Mouse (Mus musculus) intestine, embryonic 16.5 days (tissue): ENCODE measurements around the gene Rplp2. TPM values are rescaled to one million over a fixed set of nuclear protein-coding genes. Genes with fewer than 3 reads are reported as not detected.

ENCODE experiments used
- ATAC-seq: fragments of 200-750 bp; cut with Nextera tagmentation; 2 replicates; pipeline ENCODE4 v1.8.0; 2017; ENCODE audit warnings: moderate TSS enrichment, moderate library complexity
- H3K27ac ChIP-seq: fragments of 300-500 bp; sonication (generic); 2 replicates; pipeline ENCODE4 v1.5.1; 2014; ENCODE audit warnings: mild to moderate bottlenecking, low read length
- H3K27me3 ChIP-seq: fragments of 300-500 bp; sonication (generic); replicated peaks from 2 replicates; pipeline ENCODE4 v1.6.1; 2014; ENCODE audit warnings: low read length, control low read depth, mixed read lengths; ENCODE audit not compliant: control insufficient read depth, insufficient read depth
- H3K36me3 ChIP-seq: fragments of 300-500 bp; sonication (generic); 2 replicates; pipeline ENCODE4 v1.6.1; 2014; ENCODE audit warnings: low read length, control low read depth; ENCODE audit not compliant: control insufficient read depth, insufficient read depth
- H3K4me1 ChIP-seq: fragments of 300-500 bp; sonication (generic); 2 replicates; pipeline ENCODE4 v1.6.1; 2014; ENCODE audit warnings: low read length, control low read depth, mixed read lengths; ENCODE audit not compliant: control insufficient read depth, insufficient read depth
- H3K4me2 ChIP-seq: fragments of 300-500 bp; sonication (generic); 2 replicates; pipeline ENCODE4 v1.6.1; 2014; ENCODE audit warnings: low read depth, low read length, control low read depth
- H3K4me3 ChIP-seq: fragments of 300-500 bp; sonication (generic); 2 replicates; pipeline ENCODE4 v1.5.1; 2014; ENCODE audit warnings: mild to moderate bottlenecking, low read length
- H3K9ac ChIP-seq: fragments of 300-500 bp; sonication (generic); 2 replicates; pipeline ENCODE4 v1.6.1; 2014; ENCODE audit warnings: low read depth, low read length
- H3K9me3 ChIP-seq: fragments of 300-500 bp; sonication (generic); 2 replicates; pipeline ENCODE4 v1.6.1; 2016; ENCODE audit warnings: low read length, control low read depth; ENCODE audit not compliant: control insufficient read depth
- WGBS: fragments of 180-500 bp; shearing (Covaris S2); extraction: QIAGEN DNeasy Blood & Tissue Kit; methylation state at CpG from one replicate; pipeline ENCODE4 v1.1.7; 2014; 5-methylcytosine and 5-hydroxymethylcytosine counted together
- polyA plus RNA-seq: library from polyadenylated mRNA; unstranded; fragments of >200 nt; fragmentation: Nextera tagmentation; extraction: Ambion mirVana; gene quantifications from 2 replicates; pipeline ENCODE4 v1.2.1, GENCODE M21; 2015

Gene Rplp2
- polyA plus RNA-seq, 1 experiment from 2014 or later: 1,258 TPM

DNA sequence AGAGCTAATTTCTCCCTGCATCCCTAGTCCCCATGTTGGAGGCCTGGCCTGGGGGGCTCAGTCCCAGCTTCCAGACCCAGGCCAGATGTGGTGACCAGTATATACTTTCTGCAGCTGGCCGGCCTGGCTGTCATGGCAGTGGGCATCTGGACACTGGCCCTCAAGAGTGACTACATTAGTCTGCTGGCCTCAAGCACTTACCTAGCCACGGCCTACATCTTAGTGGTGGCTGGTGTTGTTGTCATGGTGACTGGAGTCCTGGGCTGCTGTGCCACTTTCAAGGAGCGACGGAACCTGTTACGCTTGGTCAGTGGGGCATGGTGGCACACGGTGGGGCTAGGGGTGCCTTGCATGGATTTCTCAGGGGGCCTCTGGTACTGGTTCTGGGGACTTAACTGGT is 22.2 kb downstream of the Rplp2 start:
- ATAC-seq: no peak
- Histone ChIP-seq H3K4me1 (peaks cover 33% of the 10 kb centered on the region), H3K4me2 (peak overlapping the region; percentile 82)

DNA sequence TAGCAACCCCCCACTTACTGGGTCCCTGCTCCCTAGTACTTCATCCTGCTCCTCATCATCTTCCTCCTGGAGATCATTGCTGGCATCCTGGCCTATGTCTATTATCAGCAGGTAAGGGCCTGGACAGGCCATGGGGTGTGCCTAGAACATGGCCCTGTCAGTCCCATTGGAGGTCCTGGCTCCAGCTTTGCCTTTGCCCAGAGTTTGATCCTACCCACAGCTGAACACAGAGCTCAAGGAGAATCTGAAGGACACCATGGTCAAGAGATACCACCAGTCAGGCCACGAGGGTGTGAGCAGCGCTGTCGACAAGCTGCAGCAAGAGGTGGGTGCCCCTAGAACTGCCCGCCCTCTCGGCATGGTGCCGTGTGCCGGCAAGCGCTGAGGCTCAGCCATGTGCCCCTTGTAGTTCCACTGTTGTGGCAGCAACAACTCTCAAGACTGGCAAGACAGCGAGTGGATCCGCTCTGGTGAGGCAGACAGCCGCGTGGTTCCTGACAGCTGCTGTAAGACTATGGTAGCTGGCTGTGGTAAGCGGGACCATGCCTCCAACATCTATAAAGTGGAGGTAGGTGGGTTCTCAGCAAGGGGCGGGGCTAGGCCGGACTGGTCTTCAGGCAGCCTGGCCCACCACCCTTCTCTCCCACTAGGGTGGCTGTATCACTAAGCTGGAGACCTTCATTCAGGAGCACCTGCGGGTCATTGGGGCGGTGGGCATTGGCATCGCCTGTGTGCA is 22.9 kb downstream of the Rplp2 start:
- Histone ChIP-seq H3K27ac (no peak overlapping the region), H3K36me3 (peaks cover 7% of the 10 kb centered on the region; the same call in 1 of the 2 replicates), H3K4me2 (no peak overlapping the region), H3K4me1 (peaks cover 33% of the 10 kb centered on the region), H3K9ac (no peak overlapping the region), H3K4me3 (no peak overlapping the region), H3K27me3 (0 out of 2 replicates have a peak, but pooled peaks cover 4% of the 10 kb centered on the region), H3K9me3 (no peaks in the 10 kb centered on the region)
- 90% methylated on average over 18 of the region's 18 CpGs for WGBS
- no peak for ATAC-seq

More for the DNA sequence above, 22.2 kb downstream of the Rplp2 start:
- H3K9ac ChIP-seq: peak overlapping the region; percentile 92
- peak overlapping the region; percentile 85 for H3K4me3 ChIP-seq
- H3K27ac ChIP-seq: peak overlapping the region; percentile 78
- 86% methylated on average over 6 of the region's 6 CpGs for WGBS
- no peaks in the 10 kb centered on the region for H3K9me3 ChIP-seq
- H3K36me3 ChIP-seq: peaks cover 7% of the 10 kb centered on the region; the same call in 1 of the 2 replicates
- peaks cover 7% of the 10 kb centered on the region; the same call in 1 of the 2 replicates for H3K27me3 ChIP-seq

DNA sequence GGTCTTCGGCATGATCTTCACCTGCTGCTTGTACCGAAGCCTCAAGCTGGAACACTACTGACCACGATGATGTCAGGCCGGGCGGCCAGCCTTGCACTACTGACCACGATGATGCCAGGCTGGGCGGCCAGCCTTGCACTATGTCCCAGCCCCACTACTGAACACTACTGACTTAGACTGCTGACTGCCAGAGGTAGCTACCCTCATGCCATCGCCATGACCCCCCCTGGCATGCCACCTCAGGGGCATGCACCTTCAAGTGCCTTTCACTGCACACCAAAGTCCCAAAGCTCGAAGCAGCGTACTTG is 23.4 kb downstream of the Rplp2 start:
- Histone ChIP-seq H3K4me1 (peaks cover 34% of the 10 kb centered on the region), H3K27ac (no peak overlapping the region), H3K4me2 (no peak overlapping the region), H3K4me3 (no peak overlapping the region), H3K36me3 (peaks cover 7% of the 10 kb centered on the region; the same call in 1 of the 2 replicates), H3K9me3 (no peaks in the 10 kb centered on the region), H3K9ac (no peak overlapping the region), H3K27me3 (no peaks in the 10 kb centered on the region)
- WGBS: 87% methylated on average over 10 of the region's 10 CpGs
- no peak for ATAC-seq

DNA sequence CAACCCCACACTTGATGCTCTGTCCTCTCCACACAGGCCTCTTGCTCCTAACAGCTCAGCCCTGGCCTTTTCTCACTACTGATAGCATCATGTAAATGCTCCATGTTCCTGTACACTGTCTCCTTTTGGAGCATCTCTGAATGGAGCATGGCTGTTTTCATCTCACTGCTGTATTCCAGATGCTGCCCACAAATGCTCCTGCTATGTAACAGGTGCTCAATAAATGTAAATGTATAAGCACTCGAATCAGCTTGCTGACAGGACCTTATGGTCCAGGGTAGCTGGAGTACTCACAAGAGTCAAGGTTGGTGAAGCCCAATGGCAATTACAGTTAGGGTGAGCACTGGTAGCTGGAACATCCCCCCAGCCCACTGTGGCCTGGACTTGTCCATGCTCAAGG is 24.1 kb downstream of the Rplp2 start:
- Histone ChIP-seq H3K9ac (no peak overlapping the region), H3K4me2 (no peak overlapping the region), H3K4me1 (peaks cover 40% of the 10 kb centered on the region), H3K4me3 (no peak overlapping the region), H3K27me3 (no peaks in the 10 kb centered on the region), H3K36me3 (peaks cover 7% of the 10 kb centered on the region; the same call in 1 of the 2 replicates), H3K9me3 (no peaks in the 10 kb centered on the region), H3K27ac (0 out of 2 replicates have a peak overlapping the region, but pooled peaks have one; percentile 15)
- WGBS: 89% methylated on average over 1 of the region's 1 CpGs
- ATAC-seq: no peak

DNA sequence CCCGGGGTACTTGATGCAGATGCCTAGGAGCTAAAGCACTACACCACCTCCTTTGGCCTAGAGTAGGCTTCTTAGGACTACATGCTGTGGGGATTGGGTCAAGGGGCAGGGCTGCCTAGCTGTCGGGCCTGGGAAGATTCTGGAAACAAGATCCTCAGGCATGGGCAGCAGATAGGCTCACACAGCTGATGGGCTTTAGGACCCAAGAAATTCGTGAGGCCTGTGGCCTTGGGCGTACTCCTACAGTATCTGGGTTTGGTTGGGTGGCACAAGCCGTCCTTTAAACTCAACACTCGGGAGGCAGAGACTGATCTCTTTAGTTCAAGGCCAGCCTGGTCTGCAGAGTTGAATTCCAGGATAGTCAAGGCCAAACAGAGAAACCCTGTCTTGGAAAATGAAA is 25.1 kb downstream of the Rplp2 start:
- WGBS: 71% methylated on average over 6 of the region's 6 CpGs
- H3K4me1 ChIP-seq: peaks cover 43% of the 10 kb centered on the region
- no peak for ATAC-seq

DNA sequence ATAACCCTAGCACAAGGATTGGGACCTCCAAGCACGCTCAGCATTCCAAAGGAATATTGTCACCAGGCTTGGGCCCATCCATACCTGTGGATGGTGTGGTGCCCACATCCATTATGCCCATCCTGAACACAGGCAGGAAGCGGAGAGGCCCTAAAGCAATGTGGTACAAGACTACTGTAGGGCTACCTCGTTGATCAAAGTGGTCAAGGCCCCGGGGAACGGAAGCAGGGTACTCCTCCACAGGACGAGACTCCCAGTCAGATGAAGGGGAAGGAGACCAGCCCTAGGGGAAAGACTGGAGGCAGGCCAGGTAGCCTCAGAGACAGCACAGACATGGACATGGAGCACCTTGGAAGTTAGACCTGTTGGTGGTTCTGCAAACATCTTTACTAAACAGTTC is 25.6 kb downstream of the Rplp2 start:
- Histone ChIP-seq H3K27me3 (no peaks in the 10 kb centered on the region), H3K4me2 (no peak overlapping the region), H3K27ac (no peak overlapping the region), H3K9ac (no peak overlapping the region), H3K4me1 (peaks cover 48% of the 10 kb centered on the region), H3K9me3 (no peaks in the 10 kb centered on the region), H3K4me3 (no peak overlapping the region), H3K36me3 (peaks cover 7% of the 10 kb centered on the region; the same call in 1 of the 2 replicates)
- WGBS: 87% methylated on average over 6 of the region's 6 CpGs
- no peak for ATAC-seq

More for the DNA sequence above, 25.1 kb downstream of the Rplp2 start:
- H3K9ac ChIP-seq: no peak overlapping the region
- H3K27me3 ChIP-seq: no peaks in the 10 kb centered on the region
- H3K4me2 ChIP-seq: no peak overlapping the region
- no peaks in the 10 kb centered on the region for H3K9me3 ChIP-seq
- no peak overlapping the region for H3K27ac ChIP-seq
- H3K4me3 ChIP-seq: no peak overlapping the region
- peaks cover 7% of the 10 kb centered on the region; the same call in 1 of the 2 replicates for H3K36me3 ChIP-seq

DNA sequence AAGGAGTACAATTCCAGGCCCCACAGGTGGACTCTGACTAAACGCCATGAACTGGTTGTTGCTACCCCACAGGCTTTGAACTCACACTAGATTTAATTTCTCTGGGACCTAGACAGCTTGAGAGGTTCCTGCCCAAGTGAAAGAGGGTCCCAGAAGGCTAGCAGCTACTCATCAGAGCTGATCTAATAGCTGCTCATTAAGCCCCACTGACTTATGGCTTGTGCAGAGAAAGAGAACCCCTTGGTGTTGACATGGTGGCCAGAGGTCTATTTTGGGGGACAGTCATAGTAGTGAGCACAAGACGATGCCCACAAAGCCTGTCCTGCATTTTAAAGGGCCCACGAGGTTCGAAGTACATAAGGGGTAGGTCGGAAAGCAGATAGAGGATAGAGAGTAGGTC is 27.0 kb downstream of the Rplp2 start:
- peaks cover 45% of the 10 kb centered on the region for H3K4me1 ChIP-seq
- H3K27ac ChIP-seq: no peak overlapping the region
- ATAC-seq: no peak
- H3K27me3 ChIP-seq: no peaks in the 10 kb centered on the region
- WGBS: 7% methylated on average over 5 of the region's 5 CpGs
- H3K36me3 ChIP-seq: peaks cover 7% of the 10 kb centered on the region; the same call in 1 of the 2 replicates
- peak overlapping the region; percentile 90 for H3K9ac ChIP-seq
- H3K4me3 ChIP-seq: peak overlapping the region; percentile 88
- no peaks in the 10 kb centered on the region for H3K9me3 ChIP-seq
- peak overlapping the region; percentile 93 for H3K4me2 ChIP-seq

DNA sequence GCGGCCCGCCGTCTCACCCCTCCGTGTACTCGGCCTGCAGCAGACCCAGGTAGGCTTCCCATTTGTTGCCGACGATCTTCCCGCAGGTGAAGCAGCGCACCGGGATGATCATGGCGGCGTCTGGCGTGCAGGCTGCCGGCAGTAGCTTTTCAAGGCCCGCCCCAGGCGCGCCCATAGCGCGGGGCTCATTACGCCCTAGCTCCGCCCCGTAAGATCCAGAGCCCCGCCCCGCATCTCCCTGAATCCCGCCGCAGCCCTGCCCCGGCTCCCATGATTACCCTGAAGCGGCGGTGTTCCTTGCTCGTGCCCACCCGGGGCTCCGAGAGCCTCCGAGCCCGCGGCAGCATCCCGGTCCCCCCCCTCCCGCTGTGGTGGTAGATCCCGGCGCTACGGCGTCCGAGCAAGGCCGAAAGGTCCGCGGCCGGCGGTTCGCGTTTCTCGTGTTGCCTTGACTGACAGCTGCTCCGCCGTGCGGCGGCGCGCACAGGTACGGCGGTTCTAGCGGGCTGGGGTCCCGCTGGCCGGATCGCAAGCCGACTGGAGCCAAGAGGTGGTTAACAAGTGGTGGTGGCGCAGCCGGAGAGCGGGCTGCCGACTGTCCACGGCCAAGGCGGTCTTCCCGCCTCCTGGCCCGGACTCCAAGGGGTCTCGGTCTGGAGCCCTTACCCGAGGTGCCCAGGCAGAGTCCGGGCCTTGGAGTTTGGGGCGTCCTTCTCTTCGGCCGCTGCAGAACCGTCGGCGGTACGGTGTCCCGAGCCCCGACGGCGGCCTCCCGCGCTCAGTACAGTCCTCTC is 28.0 kb downstream of the Rplp2 start, which contains the start of the genes Polr2l and Tspan4:
TSS of gene Polr2l (minus strand) at position 122 of the 794 bp plus-strand sequence.
TSS of gene Tspan4 (plus strand) at position 230 of the 794 bp plus-strand sequence.
- under 1% methylated on average over 87 of the region's 87 CpGs for WGBS
- H3K4me1 ChIP-seq: peaks cover 40% of the 10 kb centered on the region
- peaks cover 7% of the 10 kb centered on the region; the same call in 1 of the 2 replicates for H3K36me3 ChIP-seq
- peak within 1 kb of the TSS; percentile 97 for H3K27ac ChIP-seq
- H3K4me3 ChIP-seq: peak within 1 kb of the TSS; percentile 88
- peak within 1 kb of the TSS; percentile 90 for H3K9ac ChIP-seq
- no peaks in the 10 kb centered on the region for H3K9me3 ChIP-seq
- H3K27me3 ChIP-seq: no peaks in the 10 kb centered on the region
- peak within 1 kb of the TSS; percentile 93 for H3K4me2 ChIP-seq
- peak; percentile 71 for ATAC-seq

DNA sequence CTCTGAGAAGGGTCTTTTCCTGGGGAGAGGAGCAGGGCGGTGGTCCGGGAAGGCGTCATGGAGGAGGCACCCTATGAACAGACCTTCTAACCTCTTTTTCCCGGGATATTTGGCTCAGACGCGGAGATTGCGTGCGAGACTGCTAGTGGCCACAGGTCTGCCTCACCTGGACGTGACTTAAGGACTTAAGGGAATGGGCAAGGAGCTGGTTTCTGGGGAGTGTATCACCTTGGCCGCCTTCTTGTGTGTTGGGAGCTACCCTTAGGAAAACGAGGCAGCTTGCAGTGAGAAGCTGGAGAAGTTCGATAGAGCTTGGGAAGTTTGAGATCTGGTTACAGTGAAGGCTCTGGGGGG is 28.6 kb downstream of the Rplp2 start:
- ATAC-seq: 0 out of 2 replicates have a peak, but pooled peaks have one; percentile 1
- Histone ChIP-seq H3K27ac (peak overlapping the region; percentile 97), H3K4me1 (peaks cover 40% of the 10 kb centered on the region), H3K27me3 (no peaks in the 10 kb centered on the region), H3K36me3 (0 out of 2 replicates have a peak, but pooled peaks cover 2% of the 10 kb centered on the region), H3K9ac (peak overlapping the region; percentile 90), H3K9me3 (no peaks in the 10 kb centered on the region), H3K4me2 (peak overlapping the region; percentile 93), H3K4me3 (peak overlapping the region; percentile 88)
- 2% methylated on average over 12 of the region's 12 CpGs for WGBS
